Mouse (Mus musculus) testis, adult 2 months (tissue): ENCODE measurements around the gene Hmbs.

Experiments used
- CTCF ChIP-seq: fragments of 200-500 bp; IDR thresholded peaks from 2 replicates; pipeline ENCODE4 v1.5.1; 2012; ENCODE audit warnings: low read depth, mild to moderate bottlenecking, inconsistent platforms, low read length, moderate library complexity; ENCODE audit not compliant: control insufficient read depth, insufficient read depth, insufficient replicate concordance
- POLR2A ChIP-seq: fragments of 200-500 bp; IDR thresholded peaks from 2 replicates; pipeline ENCODE4 v1.6.1; 2012; ENCODE audit warnings: low read depth, mild to moderate bottlenecking, inconsistent platforms, low read length, moderate library complexity; ENCODE audit not compliant: control insufficient read depth

DNA sequence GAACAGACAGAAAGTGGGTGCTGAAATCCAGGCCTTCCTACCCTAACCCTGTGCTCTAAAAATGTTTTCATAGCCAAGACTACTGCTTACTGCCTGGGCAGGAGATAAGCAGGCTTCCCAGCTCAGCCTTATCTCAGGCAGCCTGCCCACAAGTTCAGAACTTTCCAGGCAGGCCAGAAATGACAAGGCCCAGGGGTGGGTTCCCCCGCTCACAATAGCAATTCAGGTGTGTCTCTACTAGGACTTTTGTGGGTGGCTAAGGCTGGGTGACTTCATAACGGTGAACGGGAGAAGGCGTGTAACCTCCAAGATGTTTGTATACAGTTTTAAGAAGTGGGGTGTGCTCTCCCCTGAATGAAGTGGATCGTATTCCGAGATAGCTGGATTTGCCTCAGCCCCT lies 738 bp downstream of the Hmbs start:
- TF ChIP-seq POLR2A, result no peak
- no peak for TF ChIP-seq CTCF
